Comparison of ENCODE assay signal across 21 mouse cellular contexts in genomic region chr2:77151255-77151654, GRCm38 (mm10). TPM values are rescaled to one million over a fixed set of nuclear protein-coding genes. Genes with fewer than 3 reads are reported as not detected.
DNase-seq lines count a peak whose midpoint lies in the region; ATAC-seq lines count a peak whose summit lies in the region.
"Had no signal": no experiment of that assay in that cellular context is flagged by ENCODE, and none has a peak within 500 bp of the region (broad histone marks: within the 10 kb centered on the region; RNA-seq: fewer than 3 reads in every experiment).

No protein-coding gene starts in this region.

- H3K9ac ChIP-seq in hindbrain, embryonic 14.5 days = no peak overlapping the region
- no peak overlapping the region for H3K9ac ChIP-seq in hindbrain, embryonic 11.5 days (ENCODE audit: low read depth, low read length)
- no peak overlapping the region for H3K9ac ChIP-seq in midbrain, embryonic 14.5 days (replicated peaks; ENCODE audit: low read length)
- no peak overlapping the region for H3K9ac ChIP-seq in midbrain, embryonic 16.5 days (ENCODE audit: low read depth, low read length)
- H3K9ac ChIP-seq: embryonic facial prominence, embryonic 13.5 days; embryonic facial prominence, embryonic 15.5 days; forebrain, embryonic 12.5 days had no signal

- no peak overlapping the region for H3K4me2 ChIP-seq in hindbrain, embryonic 14.5 days (replicated peaks)
- H3K4me2 ChIP-seq in hindbrain, embryonic 11.5 days (replicated peaks; ENCODE audit: low read depth, low read length) = no peak overlapping the region
- no peak overlapping the region for H3K4me2 ChIP-seq in midbrain, embryonic 14.5 days (ENCODE audit: low read length)
- H3K4me2 ChIP-seq in midbrain, embryonic 16.5 days (ENCODE audit: low read length) = no peak overlapping the region
- H3K4me2 ChIP-seq: embryonic facial prominence, embryonic 13.5 days; embryonic facial prominence, embryonic 15.5 days; forebrain, embryonic 12.5 days had no signal

- no peaks in the 10 kb centered on the region for H3K27me3 ChIP-seq in hindbrain, embryonic 14.5 days (ENCODE audit: control insufficient read depth, insufficient read depth, low read length)
- H3K27me3 ChIP-seq in hindbrain, embryonic 11.5 days (ENCODE audit: control insufficient read depth, insufficient read depth, low read length) = no peaks in the 10 kb centered on the region
- no peaks in the 10 kb centered on the region for H3K27me3 ChIP-seq in midbrain, embryonic 14.5 days (ENCODE audit: control insufficient read depth, insufficient read depth, low read length)
- no peaks in the 10 kb centered on the region for H3K27me3 ChIP-seq in midbrain, embryonic 16.5 days (ENCODE audit: control insufficient read depth, insufficient read depth, low read depth, low read length)
- H3K27me3 ChIP-seq: embryonic facial prominence, embryonic 13.5 days; embryonic facial prominence, embryonic 15.5 days; forebrain, embryonic 12.5 days had no signal

- 0 out of 2 replicates have a peak, but pooled peaks have one; percentile 6 for ATAC-seq in hindbrain, embryonic 14.5 days (ENCODE audit: low FRiP score)
- ATAC-seq in hindbrain, embryonic 11.5 days (ENCODE audit: low FRiP score) = no peak
- ATAC-seq in midbrain, embryonic 14.5 days (ENCODE audit: low FRiP score, low TSS enrichment) = 0 out of 2 replicates have a peak, but pooled peaks have one; percentile 6
- no peak for ATAC-seq in midbrain, embryonic 16.5 days
- ATAC-seq: forebrain, embryonic 14.5 days; forebrain, embryonic 16.5 days had no signal

- WGBS in hindbrain, embryonic 14.5 days = 91% methylated on average over 8 of the region's 8 CpGs
- WGBS in hindbrain, embryonic 11.5 days = 94% methylated on average over 8 of the region's 8 CpGs
- 78% methylated on average over 8 of the region's 8 CpGs for WGBS in midbrain, embryonic 14.5 days
- 84% methylated on average over 8 of the region's 8 CpGs for WGBS in midbrain, embryonic 16.5 days

- H3K27ac ChIP-seq in hindbrain, embryonic 14.5 days = no peak overlapping the region
- H3K27ac ChIP-seq in hindbrain, embryonic 11.5 days (ENCODE audit: low read depth, low read length) = no peak overlapping the region
- H3K27ac ChIP-seq in midbrain, embryonic 14.5 days (replicated peaks; ENCODE audit: low read depth, low read length) = no peak overlapping the region
- no peak overlapping the region for H3K27ac ChIP-seq in midbrain, embryonic 16.5 days (ENCODE audit: low read length)
- H3K27ac ChIP-seq: embryonic facial prominence, embryonic 13.5 days; embryonic facial prominence, embryonic 15.5 days; forebrain, embryonic 10.5 days; forebrain, embryonic 12.5 days had no signal

- H3K9me3 ChIP-seq in hindbrain, embryonic 14.5 days (ENCODE audit: control insufficient read depth, low read length) = no peaks in the 10 kb centered on the region
- H3K9me3 ChIP-seq in hindbrain, embryonic 11.5 days (ENCODE audit: control insufficient read depth, low read length) = no peaks in the 10 kb centered on the region
- no peaks in the 10 kb centered on the region for H3K9me3 ChIP-seq in midbrain, embryonic 14.5 days (ENCODE audit: control insufficient read depth, low read length)
- no peaks in the 10 kb centered on the region for H3K9me3 ChIP-seq in midbrain, embryonic 16.5 days (replicated peaks; ENCODE audit: control insufficient read depth, low read length, poor library complexity, severe bottlenecking)
- H3K9me3 ChIP-seq: embryonic facial prominence, embryonic 13.5 days; embryonic facial prominence, embryonic 15.5 days; forebrain, embryonic 10.5 days; forebrain, embryonic 12.5 days had no signal

- DNase-seq in hindbrain, embryonic 14.5 days (ENCODE audit: low spot score) = no peak
- DNase-seq in hindbrain, embryonic 11.5 days (ENCODE audit: low spot score) = no peak
- DNase-seq in midbrain, embryonic 14.5 days = no peak
- DNase-seq: adrenal gland, adult 2 months; adrenal gland, postnatal 10 days; adrenal gland, postnatal 25 days; cerebellum, adult 11 months; cerebellum, adult 18-20 months; cerebellum, adult 8-10 months; cerebellum, adult 9-11 months; cerebellum, postnatal 14 days; cerebellum, postnatal 36 days; embryo, embryonic 11 days had no signal

- H3K36me3 ChIP-seq in hindbrain, embryonic 14.5 days (replicated peaks; ENCODE audit: control insufficient read depth, insufficient read depth) = no peaks in the 10 kb centered on the region
- no peaks in the 10 kb centered on the region for H3K36me3 ChIP-seq in hindbrain, embryonic 11.5 days (ENCODE audit: control insufficient read depth, insufficient read depth, low read length)
- no peaks in the 10 kb centered on the region for H3K36me3 ChIP-seq in midbrain, embryonic 14.5 days (ENCODE audit: control insufficient read depth, insufficient read depth, low read length)
- no peaks in the 10 kb centered on the region for H3K36me3 ChIP-seq in midbrain, embryonic 16.5 days (ENCODE audit: control insufficient read depth, insufficient read depth, low read length)
- H3K36me3 ChIP-seq: embryonic facial prominence, embryonic 13.5 days; embryonic facial prominence, embryonic 15.5 days; forebrain, embryonic 10.5 days; forebrain, embryonic 12.5 days had no signal

- H3K4me1 ChIP-seq in hindbrain, embryonic 14.5 days (replicated peaks; ENCODE audit: control insufficient read depth, insufficient read depth, low read length) = peaks cover 5% of the 10 kb centered on the region; the same call in 1 of the 2 replicates
- no peaks in the 10 kb centered on the region for H3K4me1 ChIP-seq in hindbrain, embryonic 11.5 days (replicated peaks; ENCODE audit: control insufficient read depth, insufficient read depth, low read length)
- peaks cover 11% of the 10 kb centered on the region for H3K4me1 ChIP-seq in midbrain, embryonic 14.5 days (ENCODE audit: control insufficient read depth, insufficient read depth, low read length)
- H3K4me1 ChIP-seq in midbrain, embryonic 16.5 days (ENCODE audit: control insufficient read depth, insufficient read depth, low read length) = peaks cover 11% of the 10 kb centered on the region
- H3K4me1 ChIP-seq: embryonic facial prominence, embryonic 15.5 days had no signal

- H3K4me3 ChIP-seq in hindbrain, embryonic 14.5 days (replicated peaks; ENCODE audit: low read length) = no peak overlapping the region
- no peak overlapping the region for H3K4me3 ChIP-seq in hindbrain, embryonic 11.5 days (ENCODE audit: low read depth, low read length)
- no peak overlapping the region for H3K4me3 ChIP-seq in midbrain, embryonic 14.5 days (replicated peaks; ENCODE audit: low read depth, low read length)
- no peak overlapping the region for H3K4me3 ChIP-seq in midbrain, embryonic 16.5 days (ENCODE audit: low read depth, low read length)
- H3K4me3 ChIP-seq: embryonic facial prominence, embryonic 13.5 days; embryonic facial prominence, embryonic 15.5 days; erythroblast, embryonic 14.5 days; forebrain, embryonic 10.5 days; forebrain, embryonic 12.5 days had no signal

RNA-seq across cellular contexts. Expression of gene Ccdc141, which starts 19.2 kb away (rescaled TPM):
- polyA plus RNA-seq in hindbrain, embryonic 14.5 days (2014; fragmentation: Nextera tagmentation; extraction: Ambion mirVana) = 8.6 and 10.7 TPM in 2 replicates
- polyA plus RNA-seq in hindbrain, embryonic 11.5 days (2014; fragmentation: Nextera tagmentation; extraction: Ambion mirVana) = 4.8 and 5.5 TPM in 2 replicates
- 4.9 and 6.9 TPM in 2 replicates for polyA plus RNA-seq in midbrain, embryonic 14.5 days (2014; fragmentation: Nextera tagmentation; extraction: Ambion mirVana)
- polyA plus RNA-seq in midbrain, embryonic 16.5 days (2015; fragmentation: Nextera tagmentation; extraction: Ambion mirVana) = 7.1 and 8.5 TPM in 2 replicates

Comparison
In these comparisons a context has a peak if more than half of its experiments do, and no peak if none do; other contexts are left out.
1. ATAC-seq: peak in hindbrain, embryonic 14.5 days (single experiment) and midbrain, embryonic 14.5 days (single experiment); none in hindbrain, embryonic 11.5 days (single experiment) and midbrain, embryonic 16.5 days (single experiment).